Mouse (Mus musculus): ENCODE results near the gene Olfr1396. TPM values are rescaled to one million over a fixed set of nuclear protein-coding genes. Genes with fewer than 3 reads are reported as not detected.

The Olfr1396 gene
- polyA plus RNA-seq, 1 experiment: not detected

- TF ChIP-seq POLR2A (IDR thresholded peaks at IDR 0.05; ENCODE audit: borderline replicate concordance, control insufficient read depth, low read depth, low read length): no peak
- TF ChIP-seq CTCF (IDR thresholded peaks at IDR 0.05; ENCODE audit: control insufficient read depth, insufficient read depth, low read length): no peak
- 53% methylated on average over 6 of the region's 6 CpGs for WGBS
- H3K27ac ChIP-seq (ENCODE audit: control insufficient read depth, insufficient read depth, low read depth, low read length, poor library complexity): no peak overlapping the region; the same call in 1 of the 2 replicates
- H3K4me1 ChIP-seq (ENCODE audit: control insufficient read depth, insufficient read depth, low read length): no peaks in the 10 kb centered on the region; the same call in 1 of the 2 replicates
- no peak overlapping the region for H3K4me3 ChIP-seq (replicated peaks; ENCODE audit: control insufficient read depth, low read depth, low read length)
Observed at GRCm38 (mm10) chr11:49093861-49094660, 20.6 kb downstream of the Olfr1396 start.

- TF ChIP-seq POLR2A (IDR thresholded peaks at IDR 0.05; ENCODE audit: borderline replicate concordance, control insufficient read depth, low read depth, low read length): no peak
- no peak for TF ChIP-seq CTCF (IDR thresholded peaks at IDR 0.05; ENCODE audit: control insufficient read depth, insufficient read depth, low read length)
- H3K4me1 ChIP-seq (ENCODE audit: control insufficient read depth, insufficient read depth, low read length): no peaks in the 10 kb centered on the region; the same call in 1 of the 2 replicates
Observed at GRCm38 (mm10) chr11:49092786-49093185, 21.9 kb downstream of the Olfr1396 start.

GRCm38 (mm10) chr11:49092053-49092586, 22.6 kb downstream of the Olfr1396 start:
- H3K4me1 ChIP-seq (ENCODE audit: control insufficient read depth, insufficient read depth, low read length): no peaks in the 10 kb centered on the region; the same call in 1 of the 2 replicates
- TF ChIP-seq CTCF (IDR thresholded peaks at IDR 0.05; ENCODE audit: control insufficient read depth, insufficient read depth, low read length) (no peak), POLR2A (IDR thresholded peaks at IDR 0.05; ENCODE audit: borderline replicate concordance, control insufficient read depth, low read depth, low read length) (no peak)
- no peak overlapping the region for H3K27ac ChIP-seq (ENCODE audit: control insufficient read depth, insufficient read depth, low read depth, low read length, poor library complexity)
- no peak overlapping the region for H3K4me3 ChIP-seq (replicated peaks; ENCODE audit: control insufficient read depth, low read depth, low read length)
- 89% methylated on average over 1 of the region's 1 CpGs for WGBS

More at GRCm38 (mm10) chr11:49092786-49093185, 21.9 kb downstream of the Olfr1396 start:
- no peak overlapping the region for H3K27ac ChIP-seq (ENCODE audit: control insufficient read depth, insufficient read depth, low read depth, low read length, poor library complexity)
- 49% methylated on average over 2 of the region's 2 CpGs for WGBS
- H3K4me3 ChIP-seq (replicated peaks; ENCODE audit: control insufficient read depth, low read depth, low read length): no peak overlapping the region

- TF ChIP-seq CTCF (IDR thresholded peaks at IDR 0.05; ENCODE audit: control insufficient read depth, insufficient read depth, low read length): no peak
- no peak for TF ChIP-seq POLR2A (IDR thresholded peaks at IDR 0.05; ENCODE audit: borderline replicate concordance, control insufficient read depth, low read depth, low read length)
- H3K27ac ChIP-seq (ENCODE audit: control insufficient read depth, insufficient read depth, low read depth, low read length, poor library complexity): no peak overlapping the region
- 61% methylated on average over 4 of the region's 4 CpGs for WGBS
- no peaks in the 10 kb centered on the region; the same call in 1 of the 2 replicates for H3K4me1 ChIP-seq (ENCODE audit: control insufficient read depth, insufficient read depth, low read length)
- no peak overlapping the region for H3K4me3 ChIP-seq (replicated peaks; ENCODE audit: control insufficient read depth, low read depth, low read length)
Observed at GRCm38 (mm10) chr11:49091171-49091570, 23.5 kb downstream of the Olfr1396 start.

- Histone ChIP-seq H3K4me1 (ENCODE audit: control insufficient read depth, insufficient read depth, low read length) (no peaks in the 10 kb centered on the region; the same call in 1 of the 2 replicates), H3K27ac (ENCODE audit: control insufficient read depth, insufficient read depth, low read depth, low read length, poor library complexity) (no peak overlapping the region)
- TF ChIP-seq POLR2A (IDR thresholded peaks at IDR 0.05; ENCODE audit: borderline replicate concordance, control insufficient read depth, low read depth, low read length) (no peak), CTCF (IDR thresholded peaks at IDR 0.05; ENCODE audit: control insufficient read depth, insufficient read depth, low read length) (no peak)
Observed at GRCm38 (mm10) chr11:49090551-49090950, 24.1 kb downstream of the Olfr1396 start.

GRCm38 (mm10) chr11:49089735-49090507, 24.8 kb downstream of the Olfr1396 start:
- Histone ChIP-seq H3K27ac (ENCODE audit: control insufficient read depth, insufficient read depth, low read depth, low read length, poor library complexity) (no peak overlapping the region), H3K4me3 (replicated peaks; ENCODE audit: control insufficient read depth, low read depth, low read length) (no peak overlapping the region), H3K4me1 (ENCODE audit: control insufficient read depth, insufficient read depth, low read length) (no peaks in the 10 kb centered on the region; the same call in 1 of the 2 replicates)
- 58% methylated on average over 3 of the region's 3 CpGs for WGBS
- no peak for TF ChIP-seq POLR2A (IDR thresholded peaks at IDR 0.05; ENCODE audit: borderline replicate concordance, control insufficient read depth, low read depth, low read length)
- TF ChIP-seq CTCF (IDR thresholded peaks at IDR 0.05; ENCODE audit: control insufficient read depth, insufficient read depth, low read length): no peak

More at GRCm38 (mm10) chr11:49090551-49090950, 24.1 kb downstream of the Olfr1396 start:
- H3K4me3 ChIP-seq (replicated peaks; ENCODE audit: control insufficient read depth, low read depth, low read length): no peak overlapping the region
- WGBS: 78% methylated on average over 5 of the region's 5 CpGs

GRCm38 (mm10) chr11:49088990-49089652, 25.6 kb downstream of the Olfr1396 start:
- WGBS: 80% methylated on average over 5 of the region's 5 CpGs
- Histone ChIP-seq H3K4me3 (replicated peaks; ENCODE audit: control insufficient read depth, low read depth, low read length) (no peak overlapping the region), H3K27ac (ENCODE audit: control insufficient read depth, insufficient read depth, low read depth, low read length, poor library complexity) (no peak overlapping the region), H3K4me1 (ENCODE audit: control insufficient read depth, insufficient read depth, low read length) (no peaks in the 10 kb centered on the region; the same call in 1 of the 2 replicates)
- TF ChIP-seq POLR2A (IDR thresholded peaks at IDR 0.05; ENCODE audit: borderline replicate concordance, control insufficient read depth, low read depth, low read length) (no peak), CTCF (IDR thresholded peaks at IDR 0.05; ENCODE audit: control insufficient read depth, insufficient read depth, low read length) (no peak)

All from bone marrow, adult 2 months (tissue).